Mouse (Mus musculus): Measurements from ENCODE around the gene Rnf41. TPM values are rescaled to one million over a fixed set of nuclear protein-coding genes. Genes with fewer than 3 reads are reported as not detected.

Rnf41 gene
- polyA plus RNA-seq, 1 experiment from 2014 or later: 92.4 TPM

DNA sequence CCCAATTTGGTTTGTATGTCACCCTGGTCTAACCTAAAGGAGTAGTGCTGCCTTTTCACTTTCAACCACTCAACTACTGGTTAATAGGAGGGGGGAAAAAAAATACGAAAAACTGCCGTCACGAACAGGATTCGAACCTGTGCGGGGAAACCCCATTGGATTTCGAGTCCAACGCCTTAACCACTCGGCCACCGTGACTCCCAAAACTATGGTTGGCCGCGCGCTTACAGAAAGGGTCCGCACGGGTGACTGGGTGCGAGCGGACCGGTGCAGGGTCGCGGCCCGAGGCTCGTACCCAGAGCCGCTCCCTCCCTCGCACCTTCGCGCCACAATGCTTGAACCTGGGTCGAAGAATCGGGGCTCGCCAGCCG lies 46.9 kb downstream of the Rnf41 start:
- WGBS: 0% methylated on average over 29 of the region's 29 CpGs

DNA sequence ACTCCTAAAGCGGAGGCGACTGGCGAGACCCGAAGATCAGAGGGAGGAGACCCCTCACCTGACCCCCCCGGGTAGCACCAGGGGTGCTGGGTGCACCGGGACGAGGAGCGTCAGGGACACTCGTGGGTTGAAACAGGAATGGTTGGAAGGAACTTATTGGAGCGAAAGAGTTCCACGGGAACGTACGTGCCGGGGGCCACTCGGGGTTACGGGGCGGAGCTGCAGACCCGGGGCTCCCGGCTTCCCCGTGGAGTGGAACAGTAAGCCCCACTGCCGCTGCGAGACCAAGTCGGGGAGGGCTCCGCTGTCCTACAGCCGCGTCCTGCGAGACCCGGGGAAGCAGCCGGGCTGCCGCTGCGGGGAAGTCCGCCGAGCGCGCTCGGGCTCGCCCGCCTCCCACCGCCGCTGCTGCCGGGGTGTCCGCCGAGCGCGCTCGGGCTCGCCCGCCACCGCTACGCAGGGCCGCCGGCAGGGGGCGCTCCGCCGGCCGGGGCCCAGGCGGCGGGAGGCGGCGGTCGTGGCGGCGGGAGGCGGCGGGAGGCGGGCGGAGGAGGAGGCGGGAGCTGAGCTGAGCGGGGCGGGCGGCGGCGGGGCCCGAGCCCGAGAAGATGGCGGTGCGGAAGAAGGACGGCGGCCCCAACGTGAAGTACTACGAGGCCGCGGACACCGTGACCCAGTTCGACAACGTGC lies 47.4 kb downstream of the Rnf41 start, which contains the start of gene Smarcc2:
Gene Smarcc2 (plus strand): TSS at position 530 of the 690 bp plus-strand sequence.
- H3K9me3 ChIP-seq: no peaks in the 10 kb centered on the region
- H3K4me2 ChIP-seq: peak within 1 kb of the TSS; percentile 89
- peak within 1 kb of the TSS; percentile 98 for H3K9ac ChIP-seq
- ATAC-seq (ENCODE audit: low FRiP score, low read depth): peak; percentile 80
- WGBS: under 1% methylated on average over 68 of the region's 86 CpGs
- peaks cover 22% of the 10 kb centered on the region for H3K36me3 ChIP-seq
- H3K27me3 ChIP-seq: no peaks in the 10 kb centered on the region
- H3K27ac ChIP-seq (replicated peaks): peak within 1 kb of the TSS; percentile 98
- H3K4me1 ChIP-seq (replicated peaks): peaks cover 19% of the 10 kb centered on the region
- peak within 1 kb of the TSS; percentile 76 for H3K4me3 ChIP-seq

More for the DNA sequence above, 46.9 kb downstream of the Rnf41 start:
- ATAC-seq (ENCODE audit: low FRiP score, low read depth): peak; percentile 69
- peak overlapping the region; percentile 98 for H3K27ac ChIP-seq (replicated peaks)
- H3K9ac ChIP-seq: peak overlapping the region; percentile 98
- H3K4me1 ChIP-seq (replicated peaks): peaks cover 19% of the 10 kb centered on the region
- H3K36me3 ChIP-seq: peaks cover 16% of the 10 kb centered on the region
- H3K9me3 ChIP-seq: no peaks in the 10 kb centered on the region
- H3K27me3 ChIP-seq: no peaks in the 10 kb centered on the region
- peak overlapping the region; percentile 76 for H3K4me3 ChIP-seq
- peak overlapping the region; percentile 89 for H3K4me2 ChIP-seq

DNA sequence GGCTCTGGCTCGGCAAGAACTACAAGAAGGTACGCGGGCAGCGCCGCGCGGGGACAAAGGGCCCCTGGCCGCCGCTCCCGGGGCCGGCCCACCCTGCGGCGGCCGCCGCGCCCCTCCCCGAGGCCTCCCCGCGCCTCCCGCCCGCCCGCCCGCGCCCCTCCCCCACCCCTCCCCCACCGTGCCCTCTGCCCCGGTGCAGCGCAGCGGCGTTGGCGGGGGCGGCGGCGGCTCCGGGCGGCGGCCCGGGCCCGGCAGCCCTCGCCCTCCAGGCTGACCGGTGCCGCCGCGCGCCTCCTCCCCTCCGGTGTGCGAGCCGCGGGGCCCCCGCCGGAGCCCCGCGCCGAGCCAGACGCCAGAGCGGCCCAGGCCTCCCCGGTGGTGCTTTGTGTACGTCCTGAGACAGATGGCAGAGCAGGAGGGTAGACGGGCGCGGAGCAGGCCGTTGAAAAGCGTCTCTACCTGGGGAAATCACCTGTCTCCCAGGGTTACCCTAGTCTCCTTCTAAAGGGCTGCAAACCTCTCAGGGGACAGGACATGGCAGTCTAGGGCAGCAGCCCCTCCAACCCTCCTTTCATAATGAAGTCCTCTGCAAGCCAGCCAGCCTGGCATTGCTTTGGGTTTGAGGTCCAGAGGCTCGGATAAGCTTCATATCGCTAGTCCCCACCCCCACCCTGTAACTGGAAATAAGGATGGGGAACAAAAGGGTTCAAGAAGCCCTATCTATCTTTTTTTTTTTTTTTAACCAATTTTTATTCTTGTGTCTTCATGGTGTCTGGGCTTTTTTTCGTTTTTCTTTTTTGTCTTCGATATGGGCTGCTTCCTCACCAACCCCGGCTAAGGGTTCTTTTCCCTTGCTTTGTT lies 48.2 kb downstream of the Rnf41 start:
- ATAC-seq (ENCODE audit: low FRiP score, low read depth): peak; percentile 61
- no peaks in the 10 kb centered on the region for H3K27me3 ChIP-seq
- H3K4me3 ChIP-seq: peak overlapping the region; percentile 76
- H3K9ac ChIP-seq: peak overlapping the region; percentile 98
- H3K27ac ChIP-seq (replicated peaks): peak overlapping the region; percentile 98
- H3K36me3 ChIP-seq: peaks cover 29% of the 10 kb centered on the region
- H3K4me1 ChIP-seq (replicated peaks): peaks cover 19% of the 10 kb centered on the region
- H3K4me2 ChIP-seq: peak overlapping the region; percentile 89
- no peaks in the 10 kb centered on the region for H3K9me3 ChIP-seq
- under 1% methylated on average over 15 of the region's 67 CpGs for WGBS

GRCm38 (mm10) chr10:128460270-128460630 lies 48.8 kb downstream of the Rnf41 start:
- Histone ChIP-seq H3K9me3 (no peaks in the 10 kb centered on the region), H3K4me3 (peak overlapping the region; percentile 76), H3K27ac (replicated peaks) (peak overlapping the region; percentile 98), H3K4me2 (peak overlapping the region; percentile 89), H3K36me3 (peaks cover 34% of the 10 kb centered on the region), H3K9ac (peak overlapping the region; percentile 98), H3K4me1 (replicated peaks) (peaks cover 19% of the 10 kb centered on the region), H3K27me3 (no peaks in the 10 kb centered on the region)
- ATAC-seq (ENCODE audit: low FRiP score, low read depth): no peak
- WGBS: 4% methylated on average over 5 of the region's 5 CpGs

GRCm38 (mm10) chr10:128474366-128474765 lies 62.9 kb downstream of the Rnf41 start:
- 90% methylated on average over 12 of the region's 12 CpGs for WGBS
- no peak overlapping the region for H3K27ac ChIP-seq (replicated peaks)
- no peak overlapping the region for H3K9ac ChIP-seq
- no peak overlapping the region for H3K4me2 ChIP-seq
- no peak overlapping the region for H3K4me3 ChIP-seq
- H3K27me3 ChIP-seq: no peaks in the 10 kb centered on the region
- no peak for ATAC-seq (ENCODE audit: low FRiP score, low read depth)
- no peaks in the 10 kb centered on the region for H3K4me1 ChIP-seq (replicated peaks)
- peaks cover 85% of the 10 kb centered on the region for H3K36me3 ChIP-seq
- no peaks in the 10 kb centered on the region for H3K9me3 ChIP-seq

GRCm38 (mm10) chr10:128486370-128486769 lies 74.9 kb downstream of the Rnf41 start:
- no peak for ATAC-seq (ENCODE audit: low FRiP score, low read depth)
- Histone ChIP-seq H3K36me3 (peaks cover 92% of the 10 kb centered on the region), H3K4me1 (replicated peaks) (peaks cover 19% of the 10 kb centered on the region), H3K27me3 (no peaks in the 10 kb centered on the region), H3K4me3 (no peak overlapping the region), H3K27ac (replicated peaks) (no peak overlapping the region), H3K9ac (no peak overlapping the region), H3K4me2 (no peak overlapping the region), H3K9me3 (no peaks in the 10 kb centered on the region)
- 91% methylated on average over 7 of the region's 7 CpGs for WGBS

GRCm38 (mm10) chr10:128487861-128488712 lies 76.6 kb downstream of the Rnf41 start:
- no peak for ATAC-seq (ENCODE audit: low FRiP score, low read depth)
- Histone ChIP-seq H3K36me3 (peaks cover 75% of the 10 kb centered on the region), H3K4me2 (no peak overlapping the region), H3K4me3 (no peak overlapping the region), H3K27me3 (no peaks in the 10 kb centered on the region), H3K9ac (no peak overlapping the region), H3K4me1 (replicated peaks) (peaks cover 33% of the 10 kb centered on the region), H3K9me3 (no peaks in the 10 kb centered on the region), H3K27ac (replicated peaks) (no peak overlapping the region)
- WGBS: 82% methylated on average over 22 of the region's 22 CpGs

DNA sequence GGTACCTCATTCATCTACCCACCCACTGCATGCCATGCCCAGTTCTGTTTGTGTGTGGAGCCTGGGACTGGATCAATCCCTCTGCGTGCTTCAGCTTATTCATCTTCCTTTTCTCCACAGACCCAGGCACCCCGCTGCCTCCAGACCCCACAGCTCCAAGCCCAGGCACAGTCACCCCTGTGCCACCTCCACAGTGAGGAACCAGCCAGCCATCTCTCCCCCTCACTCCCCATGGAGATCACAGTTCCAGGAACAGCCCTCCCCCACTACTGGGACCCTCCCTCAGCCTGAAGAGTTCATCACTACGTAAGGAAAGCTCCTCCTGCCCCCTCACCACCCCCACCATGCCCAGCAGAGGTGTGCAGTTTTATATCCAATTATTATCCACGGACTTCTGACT lies 77.3 kb downstream of the Rnf41 start:
- no peak overlapping the region for H3K4me3 ChIP-seq
- no peak overlapping the region for H3K9ac ChIP-seq
- H3K4me2 ChIP-seq: no peak overlapping the region
- WGBS: 81% methylated on average over 4 of the region's 4 CpGs
- H3K27ac ChIP-seq (replicated peaks): no peak overlapping the region
- no peaks in the 10 kb centered on the region for H3K9me3 ChIP-seq
- ATAC-seq (ENCODE audit: low FRiP score, low read depth): no peak
- H3K36me3 ChIP-seq: peaks cover 69% of the 10 kb centered on the region
- H3K27me3 ChIP-seq: no peaks in the 10 kb centered on the region
- H3K4me1 ChIP-seq (replicated peaks): peaks cover 33% of the 10 kb centered on the region

- H3K4me2 ChIP-seq: no peak overlapping the region
- no peaks in the 10 kb centered on the region for H3K9me3 ChIP-seq
- peak overlapping the region; percentile 49 for H3K27ac ChIP-seq (replicated peaks)
- peaks cover 34% of the 10 kb centered on the region for H3K4me1 ChIP-seq (replicated peaks)
- H3K36me3 ChIP-seq: peaks cover 63% of the 10 kb centered on the region
- no peak overlapping the region for H3K9ac ChIP-seq
- H3K4me3 ChIP-seq: no peak overlapping the region
- ATAC-seq (ENCODE audit: low FRiP score, low read depth): no peak
- H3K27me3 ChIP-seq: no peaks in the 10 kb centered on the region
- WGBS: 59% methylated on average over 5 of the region's 5 CpGs
These were observed 77.9 kb downstream of the Rnf41 start for GRCm38 (mm10) chr10:128489380-128489779.

- Histone ChIP-seq H3K4me3 (0 out of 2 replicates have a peak overlapping the region, but pooled peaks have one; percentile 6), H3K9ac (no peak overlapping the region), H3K4me1 (replicated peaks) (peaks cover 38% of the 10 kb centered on the region), H3K36me3 (peaks cover 59% of the 10 kb centered on the region), H3K4me2 (no peak overlapping the region), H3K27ac (replicated peaks) (peak overlapping the region; percentile 49; the same call in 1 of the 2 replicates), H3K27me3 (no peaks in the 10 kb centered on the region), H3K9me3 (no peaks in the 10 kb centered on the region)
- no peak for ATAC-seq (ENCODE audit: low FRiP score, low read depth)
- WGBS: 67% methylated on average over 4 of the region's 4 CpGs
These were observed 78.3 kb downstream of the Rnf41 start for GRCm38 (mm10) chr10:128489785-128490184.

DNA sequence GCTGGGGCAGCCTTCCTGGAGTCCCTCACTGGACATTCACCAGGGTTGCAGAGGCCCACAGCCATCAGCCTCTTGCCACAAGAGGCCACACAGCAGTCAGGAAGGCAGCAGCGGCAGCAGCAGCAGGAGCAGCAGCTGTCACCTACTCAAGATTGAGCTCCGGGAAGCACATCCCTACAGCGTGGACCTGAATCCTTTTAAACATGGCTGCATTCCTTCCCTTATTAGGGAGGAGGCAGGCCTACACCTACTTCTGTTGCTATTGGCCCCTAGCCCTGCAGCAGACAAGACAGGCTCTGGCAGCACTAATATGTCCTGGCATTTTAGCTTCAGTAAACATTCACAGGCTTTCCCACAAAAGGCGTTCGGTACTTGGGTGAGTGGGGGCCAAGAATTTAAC lies 78.8 kb downstream of the Rnf41 start:
- Histone ChIP-seq H3K27ac (replicated peaks) (peak overlapping the region; percentile 45; the same call in 1 of the 2 replicates), H3K9me3 (no peaks in the 10 kb centered on the region), H3K4me1 (replicated peaks) (peaks cover 42% of the 10 kb centered on the region), H3K9ac (no peak overlapping the region), H3K36me3 (peaks cover 58% of the 10 kb centered on the region), H3K27me3 (no peaks in the 10 kb centered on the region), H3K4me3 (0 out of 2 replicates have a peak overlapping the region, but pooled peaks have one; percentile 6), H3K4me2 (no peak overlapping the region)
- ATAC-seq (ENCODE audit: low FRiP score, low read depth): no peak
- WGBS: 67% methylated on average over 5 of the region's 5 CpGs
